Mouse (Mus musculus) forebrain, embryonic 11.5 days (tissue): ENCODE data around the gene Atpif1. TPM values are rescaled to one million over a fixed set of nuclear protein-coding genes. Genes with fewer than 3 reads are reported as not detected.

Experiments used
- ATAC-seq: fragments of 200-750 bp; cut with Nextera tagmentation; replicated peaks from 2 replicates; pipeline ENCODE4 v1.8.0; 2017; ENCODE audit warnings: moderate TSS enrichment; ENCODE audit not compliant: low FRiP score
- DNase-seq: peaks from one replicate; pipeline ENCODE4 v3.0.0-alpha.2; 2017; ENCODE audit warnings: low spot score
- H3K27ac ChIP-seq: fragments of 300-500 bp; sonication (generic); 2 replicates; pipeline ENCODE4 v1.5.1; 2014; ENCODE audit warnings: low read depth, low read length
- H3K27me3 ChIP-seq: fragments of 300-500 bp; sonication (generic); 2 replicates; pipeline ENCODE4 v1.6.1; 2014; ENCODE audit warnings: mild to moderate bottlenecking, low read length, mixed read lengths; ENCODE audit not compliant: control insufficient read depth, insufficient read depth
- H3K36me3 ChIP-seq: fragments of 300-500 bp; sonication (generic); 2 replicates; pipeline ENCODE4 v1.6.1; 2014; ENCODE audit warnings: mild to moderate bottlenecking, low read length, moderate library complexity, mixed read lengths; ENCODE audit not compliant: control insufficient read depth, insufficient read depth
- H3K4me1 ChIP-seq: fragments of 300-500 bp; sonication (generic); replicated peaks from 2 replicates; pipeline ENCODE4 v1.6.1; 2014; ENCODE audit warnings: low read length, mixed read lengths; ENCODE audit not compliant: control insufficient read depth, insufficient read depth
- H3K4me2 ChIP-seq: fragments of 300-500 bp; sonication (generic); 2 replicates; pipeline ENCODE4 v1.6.1; 2014; ENCODE audit warnings: low read depth, mild to moderate bottlenecking, low read length, moderate library complexity, mixed read lengths; ENCODE audit not compliant: severe bottlenecking
- H3K4me3 ChIP-seq: fragments of 300-500 bp; sonication (generic); 2 replicates; pipeline ENCODE4 v1.5.1; 2014; ENCODE audit warnings: low read depth, low read length
- H3K9ac ChIP-seq: fragments of 300-500 bp; sonication (generic); 2 replicates; pipeline ENCODE4 v1.6.1; 2014; ENCODE audit warnings: low read length
- H3K9me3 ChIP-seq: fragments of 300-500 bp; sonication (generic); 2 replicates; pipeline ENCODE4 v1.6.1; 2016; ENCODE audit warnings: low read length, mixed read lengths; ENCODE audit not compliant: control insufficient read depth
- WGBS: fragments of 180-500 bp; shearing (Covaris S2); extraction: QIAGEN DNeasy Blood & Tissue Kit; methylation state at CpG from one replicate; pipeline ENCODE4 v1.1.7; 2014; 5-methylcytosine and 5-hydroxymethylcytosine counted together
- polyA plus RNA-seq: library from polyadenylated mRNA; unstranded; fragments of >200 nt; fragmentation: Nextera tagmentation; extraction: Ambion mirVana; gene quantifications from 2 replicates; pipeline ENCODE4 v1.2.1, GENCODE M21; 2014

The Atpif1 gene
- polyA plus RNA-seq, 1 experiment from 2014 or later, result 906 TPM

DNA sequence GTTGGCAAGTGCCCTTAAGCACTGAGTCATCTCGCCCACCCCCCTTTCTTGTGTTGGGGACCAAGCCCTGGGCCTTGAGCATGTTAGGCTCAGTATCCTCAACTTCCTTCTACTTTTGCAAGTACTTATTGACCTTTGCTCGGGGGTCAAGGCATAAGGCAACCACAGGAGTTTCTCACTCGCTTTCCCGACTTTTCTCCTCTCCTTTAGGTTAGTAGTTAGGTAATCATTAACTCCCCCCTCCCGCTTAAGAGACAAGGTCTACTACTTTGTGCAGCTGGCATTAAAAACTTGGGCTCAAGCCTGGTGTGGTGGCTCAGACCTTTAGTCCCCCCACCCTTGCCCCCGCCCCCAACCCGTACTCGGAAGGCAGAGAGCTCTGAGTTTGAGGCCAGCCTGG, 15.4 kb downstream of the Atpif1 start:
- WGBS, result 88% methylated on average over 8 of the region's 8 CpGs
- no peak for DNase-seq
- Histone ChIP-seq H3K4me2 (no peak overlapping the region), H3K9ac (no peak overlapping the region), H3K36me3 (no peaks in the 10 kb centered on the region), H3K9me3 (no peaks in the 10 kb centered on the region), H3K4me1 (0 out of 2 replicates have a peak, but pooled peaks cover 2% of the 10 kb centered on the region), H3K4me3 (no peak overlapping the region), H3K27ac (no peak overlapping the region), H3K27me3 (no peaks in the 10 kb centered on the region)
- ATAC-seq, result no peak

GRCm38 (mm10) chr4:132515369-132516155, 17.9 kb downstream of the Atpif1 start:
- Histone ChIP-seq H3K36me3 (no peaks in the 10 kb centered on the region), H3K4me3 (peak overlapping the region; percentile 41), H3K9ac (peak overlapping the region; percentile 37; the same call in 1 of the 2 replicates), H3K27me3 (no peaks in the 10 kb centered on the region), H3K4me1 (0 out of 2 replicates have a peak, but pooled peaks cover 2% of the 10 kb centered on the region), H3K9me3 (no peaks in the 10 kb centered on the region), H3K4me2 (peak overlapping the region; percentile 85), H3K27ac (peak overlapping the region; percentile 57; the same call in 1 of the 2 replicates)
- 21% methylated on average over 22 of the region's 22 CpGs for WGBS
- ATAC-seq (peak; percentile 95), DNase-seq (peak; percentile 89)

GRCm38 (mm10) chr4:132514555-132515135, 18.8 kb downstream of the Atpif1 start:
- Histone ChIP-seq H3K4me2 (peak overlapping the region; percentile 85), H3K36me3 (no peaks in the 10 kb centered on the region), H3K4me1 (0 out of 2 replicates have a peak, but pooled peaks cover 2% of the 10 kb centered on the region), H3K9me3 (no peaks in the 10 kb centered on the region), H3K9ac (peak overlapping the region; percentile 45), H3K4me3 (peak overlapping the region; percentile 41), H3K27ac (no peak overlapping the region), H3K27me3 (no peaks in the 10 kb centered on the region)
- ATAC-seq (0 out of 2 replicates have a peak, but pooled peaks have one; percentile 23), DNase-seq (peak; percentile 92)
- 1% methylated on average over 21 of the region's 21 CpGs for whole genome bisulfite sequencing

GRCm38 (mm10) chr4:132513395-132514273, 19.8 kb downstream of the Atpif1 start:
- Histone ChIP-seq H3K9ac (no peak overlapping the region), H3K4me3 (no peak overlapping the region; the same call in 1 of the 2 replicates), H3K9me3 (no peaks in the 10 kb centered on the region), H3K4me1 (peaks cover 2% of the 10 kb centered on the region; the same call in 1 of the 2 replicates), H3K4me2 (no peak overlapping the region), H3K27me3 (no peaks in the 10 kb centered on the region), H3K27ac (no peak overlapping the region), H3K36me3 (no peaks in the 10 kb centered on the region)
- ATAC-seq (no peak), DNase-seq (no peak)
- WGBS, result 27% methylated on average over 14 of the region's 14 CpGs

DNA sequence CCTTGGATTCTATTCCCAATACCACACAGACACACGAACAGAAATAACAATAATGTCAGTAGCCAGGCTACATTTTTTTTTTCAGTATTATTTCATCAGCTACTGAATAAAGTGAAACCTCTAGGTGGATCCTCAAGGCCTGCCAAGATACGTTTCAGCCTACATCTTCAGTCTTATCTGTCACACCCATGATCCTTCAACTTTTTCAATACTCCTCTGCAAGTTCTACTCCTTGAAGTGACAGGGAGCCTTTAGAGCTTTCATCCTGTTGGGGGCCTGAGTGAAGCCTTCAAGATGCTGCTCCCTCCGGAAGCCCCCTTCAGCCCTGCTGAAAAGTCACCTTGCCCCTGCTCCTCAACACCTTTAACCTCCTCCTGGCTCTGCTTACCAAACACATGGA, 21.4 kb downstream of the Atpif1 start:
- Histone ChIP-seq H3K27me3 (no peaks in the 10 kb centered on the region), H3K27ac (no peak overlapping the region), H3K9ac (no peak overlapping the region), H3K9me3 (no peaks in the 10 kb centered on the region), H3K4me3 (no peak overlapping the region), H3K36me3 (no peaks in the 10 kb centered on the region), H3K4me1 (peaks cover 2% of the 10 kb centered on the region; the same call in 1 of the 2 replicates), H3K4me2 (no peak overlapping the region)
- WGBS, result 82% methylated on average over 3 of the region's 3 CpGs
- DNase-seq, result no peak
- ATAC-seq, result no peak

DNA sequence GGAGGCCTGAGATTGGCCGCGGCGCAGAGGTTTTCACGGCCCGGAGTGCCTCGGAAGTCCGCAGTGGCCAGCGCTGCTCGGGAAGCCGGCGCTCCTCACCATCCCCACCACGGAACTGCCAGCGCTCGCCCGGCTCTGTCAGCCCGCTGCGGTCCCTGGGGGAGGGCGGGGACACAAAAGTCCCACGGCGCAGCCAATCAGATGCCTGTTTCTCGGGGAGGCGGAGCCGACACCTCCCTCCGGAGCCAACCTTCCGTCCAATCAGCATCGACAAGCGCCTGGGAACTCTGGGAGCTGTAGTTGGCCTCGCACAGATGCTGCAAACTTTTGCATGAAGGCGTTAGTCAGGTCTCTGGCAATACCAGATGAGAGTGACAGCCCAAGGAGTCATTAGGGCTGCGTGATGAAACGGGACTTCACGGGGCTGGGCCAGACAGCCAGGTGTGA, 23.1 kb downstream of the Atpif1 start, which contains the start of gene Sesn2:
Sesn2 (minus strand) TSS at position 150 of the 447 bp plus-strand sequence.
- WGBS, result under 1% methylated on average over 31 of the region's 32 CpGs
- ATAC-seq, result peak; percentile 90
- peak within 1 kb of the TSS; percentile 62 for H3K27ac ChIP-seq
- no peaks in the 10 kb centered on the region; the same call in 1 of the 2 replicates for H3K4me1 ChIP-seq
- peak; percentile 98 for DNase-seq
- H3K9ac ChIP-seq, result peak within 1 kb of the TSS; percentile 70
- peak within 1 kb of the TSS; percentile 76 for H3K4me2 ChIP-seq
- H3K4me3 ChIP-seq, result peak within 1 kb of the TSS; percentile 77
- H3K36me3 ChIP-seq, result no peaks in the 10 kb centered on the region
- no peaks in the 10 kb centered on the region for H3K9me3 ChIP-seq
- no peaks in the 10 kb centered on the region for H3K27me3 ChIP-seq

DNA sequence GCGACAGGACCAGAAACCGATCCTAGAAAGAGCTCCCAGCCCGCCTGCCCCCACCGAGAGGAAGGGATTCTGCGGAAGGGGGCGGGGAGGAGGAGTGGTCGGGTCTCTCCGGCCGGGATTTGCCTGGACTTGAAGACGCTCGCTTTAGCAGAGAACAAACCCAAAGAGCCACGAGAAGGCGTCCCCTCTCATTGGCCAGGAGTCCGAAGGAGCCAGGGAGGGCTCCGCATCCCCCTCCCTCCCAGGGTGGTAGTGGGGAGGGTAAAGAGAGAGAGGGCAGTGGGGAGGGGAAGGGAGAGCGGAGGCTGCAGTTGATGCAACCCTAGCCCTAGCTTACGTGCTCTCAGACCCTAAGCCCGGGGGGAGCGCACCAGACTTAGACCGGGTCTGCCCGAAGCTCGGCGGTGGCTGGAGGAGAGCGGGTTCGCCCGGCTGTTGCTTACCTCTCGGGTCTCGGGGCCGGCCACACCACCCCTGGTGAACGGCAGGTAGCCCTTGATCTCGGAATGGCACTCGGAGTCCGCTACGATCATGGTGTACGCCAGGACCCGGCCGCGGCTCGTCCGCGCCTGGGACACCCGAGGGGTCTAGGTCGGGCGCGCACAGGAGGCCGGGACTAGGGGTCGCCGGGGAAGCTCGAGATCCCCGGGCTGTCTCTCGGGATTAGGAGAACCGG, 23.7 kb downstream of the Atpif1 start:
- peak overlapping the region; percentile 77 for H3K4me3 ChIP-seq
- peak overlapping the region; percentile 76 for H3K4me2 ChIP-seq
- ATAC-seq (peak; percentile 82), DNase-seq (peak; percentile 90)
- under 1% methylated on average over 52 of the region's 52 CpGs for WGBS
- no peaks in the 10 kb centered on the region for H3K9me3 ChIP-seq
- H3K36me3 ChIP-seq, result no peaks in the 10 kb centered on the region
- H3K9ac ChIP-seq, result peak overlapping the region; percentile 70
- no peaks in the 10 kb centered on the region for H3K27me3 ChIP-seq
- peak overlapping the region; percentile 62 for H3K27ac ChIP-seq
- H3K4me1 ChIP-seq, result no peaks in the 10 kb centered on the region; the same call in 1 of the 2 replicates
